Mouse (Mus musculus) lung, embryonic 16.5 days (tissue): ENCODE measurements around the gene Lrrc61. TPM values are rescaled to one million over a fixed set of nuclear protein-coding genes. Genes with fewer than 3 reads are reported as not detected.

Experiments used
- ATAC-seq: fragments of 200-750 bp; cut with Nextera tagmentation; 2 replicates; pipeline ENCODE4 v1.8.0; 2017; ENCODE audit warnings: low read depth, mild to moderate bottlenecking, moderate library complexity
- H3K27ac ChIP-seq: fragments of 300-500 bp; sonication (generic); 2 replicates; pipeline ENCODE4 v1.5.1; 2014; ENCODE audit warnings: mild to moderate bottlenecking, control low read depth, low read length
- H3K27me3 ChIP-seq: fragments of 300-500 bp; sonication (generic); 2 replicates; pipeline ENCODE4 v1.6.1; 2014; ENCODE audit warnings: low read depth, low read length, mixed read lengths; ENCODE audit not compliant: control insufficient read depth, insufficient read depth
- H3K36me3 ChIP-seq: fragments of 300-500 bp; sonication (generic); 2 replicates; pipeline ENCODE4 v1.6.1; 2014; ENCODE audit warnings: low read length; ENCODE audit not compliant: control insufficient read depth, insufficient read depth
- H3K4me1 ChIP-seq: fragments of 300-500 bp; sonication (generic); replicated peaks from 2 replicates; pipeline ENCODE4 v1.6.1; 2014; ENCODE audit warnings: low read length, mixed read lengths; ENCODE audit not compliant: control insufficient read depth, insufficient read depth
- H3K4me2 ChIP-seq: fragments of 300-500 bp; sonication (generic); 2 replicates; pipeline ENCODE4 v1.6.1; 2014; ENCODE audit warnings: low read depth, low read length, control low read depth
- H3K4me3 ChIP-seq: fragments of 300-500 bp; sonication (generic); 2 replicates; pipeline ENCODE4 v1.5.1; 2014; ENCODE audit warnings: mild to moderate bottlenecking, low read length, control low read depth
- H3K9ac ChIP-seq: fragments of 300-500 bp; sonication (generic); 2 replicates; pipeline ENCODE4 v1.6.1; 2014; ENCODE audit warnings: low read length, control low read depth
- H3K9me3 ChIP-seq: fragments of 300-500 bp; sonication (generic); 2 replicates; pipeline ENCODE4 v1.6.1; 2016; ENCODE audit warnings: low read length; ENCODE audit not compliant: control insufficient read depth
- WGBS: fragments of 180-500 bp; shearing (Covaris S2); extraction: QIAGEN DNeasy Blood & Tissue Kit; methylation state at CpG from one replicate; pipeline ENCODE4 v1.1.7; 2014; 5-methylcytosine and 5-hydroxymethylcytosine counted together
- polyA plus RNA-seq: library from polyadenylated mRNA; unstranded; fragments of >200 nt; fragmentation: Nextera tagmentation; extraction: Ambion mirVana; gene quantifications from 2 replicates; pipeline ENCODE4 v1.2.1, GENCODE M21; 2015

The Lrrc61 gene
- polyA plus RNA-seq, 1 experiment from 2014 or later = 8.8 TPM

GRCm38 (mm10) chr6:48542631-48543030 lies 12.0 kb upstream of the Lrrc61 start:
- peaks cover 13% of the 10 kb centered on the region for H3K4me1 ChIP-seq
- no peak overlapping the region for H3K4me2 ChIP-seq
- no peak for ATAC-seq
- 82% methylated on average over 3 of the region's 3 CpGs for WGBS
- H3K9me3 ChIP-seq = no peaks in the 10 kb centered on the region
- no peak overlapping the region for H3K4me3 ChIP-seq
- H3K36me3 ChIP-seq = no peaks in the 10 kb centered on the region
- no peak overlapping the region for H3K9ac ChIP-seq
- peak overlapping the region; percentile 43; the same call in 1 of the 2 replicates for H3K27ac ChIP-seq
- no peaks in the 10 kb centered on the region for H3K27me3 ChIP-seq

GRCm38 (mm10) chr6:48545251-48545650 lies 9.3 kb upstream of the Lrrc61 start:
- H3K36me3 ChIP-seq = no peaks in the 10 kb centered on the region
- no peak overlapping the region for H3K27ac ChIP-seq
- ATAC-seq = no peak
- H3K9ac ChIP-seq = no peak overlapping the region
- H3K4me2 ChIP-seq = no peak overlapping the region
- WGBS = 66% methylated on average over 5 of the region's 5 CpGs
- H3K4me1 ChIP-seq = peaks cover 13% of the 10 kb centered on the region
- no peaks in the 10 kb centered on the region for H3K27me3 ChIP-seq
- H3K4me3 ChIP-seq = no peak overlapping the region
- H3K9me3 ChIP-seq = no peaks in the 10 kb centered on the region

- no peak overlapping the region for H3K9ac ChIP-seq
- H3K27ac ChIP-seq = no peak overlapping the region
Measured at GRCm38 (mm10) chr6:48546271-48546670, 8.3 kb upstream of the Lrrc61 start.

GRCm38 (mm10) chr6:48546858-48547257 lies 7.7 kb upstream of the Lrrc61 start:
- Histone ChIP-seq H3K4me2 (no peak overlapping the region), H3K9me3 (no peaks in the 10 kb centered on the region), H3K4me3 (no peak overlapping the region), H3K4me1 (peaks cover 6% of the 10 kb centered on the region), H3K27ac (no peak overlapping the region), H3K27me3 (no peaks in the 10 kb centered on the region), H3K9ac (no peak overlapping the region), H3K36me3 (no peaks in the 10 kb centered on the region)
- WGBS = 41% methylated on average over 4 of the region's 4 CpGs
- no peak for ATAC-seq

More at GRCm38 (mm10) chr6:48546271-48546670, 8.3 kb upstream of the Lrrc61 start:
- Histone ChIP-seq H3K36me3 (no peaks in the 10 kb centered on the region), H3K4me2 (no peak overlapping the region), H3K9me3 (no peaks in the 10 kb centered on the region), H3K4me3 (no peak overlapping the region), H3K27me3 (no peaks in the 10 kb centered on the region), H3K4me1 (peaks cover 12% of the 10 kb centered on the region)
- 44% methylated on average over 1 of the region's 1 CpGs for WGBS
- no peak for ATAC-seq

GRCm38 (mm10) chr6:48548314-48548713 lies 6.3 kb upstream of the Lrrc61 start:
- H3K27ac ChIP-seq = no peak overlapping the region
- H3K4me3 ChIP-seq = no peak overlapping the region
- H3K27me3 ChIP-seq = no peaks in the 10 kb centered on the region
- H3K9me3 ChIP-seq = no peaks in the 10 kb centered on the region
- H3K4me1 ChIP-seq = no peaks in the 10 kb centered on the region
- 78% methylated on average over 6 of the region's 6 CpGs for WGBS
- no peak overlapping the region for H3K9ac ChIP-seq
- H3K36me3 ChIP-seq = no peaks in the 10 kb centered on the region
- H3K4me2 ChIP-seq = no peak overlapping the region
- no peak for ATAC-seq

- no peak overlapping the region for H3K4me3 ChIP-seq
- 48% methylated on average over 4 of the region's 4 CpGs for WGBS
- H3K4me1 ChIP-seq = peaks cover 5% of the 10 kb centered on the region; the same call in 1 of the 2 replicates
- H3K9me3 ChIP-seq = no peaks in the 10 kb centered on the region
- no peaks in the 10 kb centered on the region for H3K27me3 ChIP-seq
- H3K27ac ChIP-seq = no peak overlapping the region
- H3K9ac ChIP-seq = no peak overlapping the region
- H3K4me2 ChIP-seq = no peak overlapping the region
- no peaks in the 10 kb centered on the region for H3K36me3 ChIP-seq
- ATAC-seq = no peak
Measured at GRCm38 (mm10) chr6:48552918-48553317, 1.7 kb upstream of the Lrrc61 start.

- WGBS = 76% methylated on average over 4 of the region's 4 CpGs
- Histone ChIP-seq H3K27me3 (no peaks in the 10 kb centered on the region), H3K4me3 (peak overlapping the region; percentile 58; the same call in 1 of the 2 replicates), H3K27ac (peak overlapping the region; percentile 99), H3K9me3 (no peaks in the 10 kb centered on the region), H3K4me2 (peak overlapping the region; percentile 70), H3K9ac (peak overlapping the region; percentile 66), H3K4me1 (peaks cover 5% of the 10 kb centered on the region; the same call in 1 of the 2 replicates), H3K36me3 (no peaks in the 10 kb centered on the region)
- ATAC-seq = no peak
Measured at GRCm38 (mm10) chr6:48553819-48554218, 777 bp upstream of the Lrrc61 start.

- ATAC-seq = peak; percentile 84
- WGBS = 30% methylated on average over 13 of the region's 14 CpGs
- Histone ChIP-seq H3K36me3 (no peaks in the 10 kb centered on the region), H3K27me3 (no peaks in the 10 kb centered on the region), H3K4me1 (peaks cover 5% of the 10 kb centered on the region; the same call in 1 of the 2 replicates), H3K9ac (peak overlapping the region; percentile 66), H3K27ac (peak overlapping the region; percentile 99), H3K4me2 (peak overlapping the region; percentile 70), H3K9me3 (no peaks in the 10 kb centered on the region), H3K4me3 (peak overlapping the region; percentile 58)
Measured at GRCm38 (mm10) chr6:48555104-48555890, 701 bp downstream of the Lrrc61 start.

- Histone ChIP-seq H3K9me3 (no peaks in the 10 kb centered on the region), H3K4me1 (peaks cover 5% of the 10 kb centered on the region; the same call in 1 of the 2 replicates), H3K9ac (no peak overlapping the region), H3K27ac (no peak overlapping the region), H3K36me3 (no peaks in the 10 kb centered on the region), H3K4me3 (no peak overlapping the region), H3K4me2 (no peak overlapping the region), H3K27me3 (no peaks in the 10 kb centered on the region)
- ATAC-seq = no peak
- WGBS = 85% methylated on average over 3 of the region's 3 CpGs
Measured at GRCm38 (mm10) chr6:48555956-48556355, 1.4 kb downstream of the Lrrc61 start.
